Mouse (Mus musculus) forebrain, embryonic 13.5 days (tissue): ENCODE measurements around the gene Tnfrsf26. TPM values are rescaled to one million over a fixed set of nuclear protein-coding genes. Genes with fewer than 3 reads are reported as not detected.
"Not testable (repeated sequence)": the region's sequence is repeated elsewhere in the genome, so short reads cannot be mapped to it uniquely, and the experiment has no call there.

Experiments used
- ATAC-seq: fragments of 200-750 bp; cut with Nextera tagmentation; 2 replicates; pipeline ENCODE4 v1.8.0; 2017
- H3K27ac ChIP-seq: fragments of 300-500 bp; sonication (generic); 2 replicates; pipeline ENCODE4 v1.5.1; 2015; ENCODE audit warnings: inconsistent platforms, mild to moderate bottlenecking, moderate library complexity
- H3K27me3 ChIP-seq: fragments of 300-500 bp; sonication (generic); 2 replicates; pipeline ENCODE4 v1.6.1; 2015; ENCODE audit warnings: mild to moderate bottlenecking, inconsistent platforms
- H3K36me3 ChIP-seq: fragments of 300-500 bp; sonication (generic); 2 replicates; pipeline ENCODE4 v1.6.1; 2015; ENCODE audit warnings: mild to moderate bottlenecking, inconsistent platforms; ENCODE audit not compliant: poor library complexity, severe bottlenecking
- H3K4me1 ChIP-seq: fragments of 300-500 bp; sonication (generic); 2 replicates; pipeline ENCODE4 v1.6.1; 2015; ENCODE audit warnings: inconsistent platforms
- H3K4me2 ChIP-seq: fragments of 300-500 bp; sonication (generic); 2 replicates; pipeline ENCODE4 v1.6.1; 2015; ENCODE audit warnings: inconsistent platforms, mild to moderate bottlenecking, moderate library complexity
- H3K4me3 ChIP-seq: fragments of 300-500 bp; sonication (generic); 2 replicates; pipeline ENCODE4 v1.5.1; 2015; ENCODE audit warnings: mild to moderate bottlenecking, inconsistent platforms
- H3K9ac ChIP-seq: fragments of 300-500 bp; sonication (generic); 2 replicates; pipeline ENCODE4 v1.6.1; 2015; ENCODE audit warnings: mild to moderate bottlenecking, inconsistent platforms
- H3K9me3 ChIP-seq: fragments of 300-500 bp; sonication (generic); replicated peaks from 2 replicates; pipeline ENCODE4 v1.6.1; 2016; ENCODE audit warnings: inconsistent platforms
- WGBS: fragments of 180-500 bp; shearing (Covaris S2); methylation state at CpG from one replicate; pipeline ENCODE4 v1.1.7; 2015; 5-methylcytosine and 5-hydroxymethylcytosine counted together
- polyA plus RNA-seq: library from polyadenylated mRNA; unstranded; fragments of >200 nt; fragmentation: Nextera tagmentation; extraction: Ambion mirVana; gene quantifications from 2 replicates; pipeline ENCODE4 v1.2.1, GENCODE M21; 2015

Gene Tnfrsf26
- polyA plus RNA-seq: 0.05 and 0.14 TPM in 2 replicates

DNA sequence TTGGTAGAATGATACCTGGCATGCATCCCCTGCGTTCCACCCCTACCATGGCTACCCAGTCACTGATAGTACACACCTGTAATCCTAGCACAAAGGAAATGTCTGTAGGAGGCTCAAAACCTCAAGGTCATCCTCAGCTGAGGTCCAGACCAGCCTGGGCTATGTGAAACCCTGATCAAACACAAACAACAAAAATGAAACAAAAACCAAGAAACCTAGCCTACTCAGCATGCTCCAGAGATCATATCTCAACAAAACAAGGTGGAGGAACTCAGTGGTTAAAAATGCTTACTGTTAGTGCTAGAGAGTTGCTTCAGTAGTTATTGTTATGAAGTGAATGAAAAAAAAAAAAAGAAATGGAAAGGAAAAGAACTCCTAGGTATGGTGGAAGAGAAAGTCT, at the start of gene Tnfrsf26:
Tnfrsf26 (minus strand) TSS at position 183 of the 400 bp plus-strand sequence.
- no peak within 1 kb of the TSS for H3K9ac ChIP-seq
- 83% methylated on average over 1 of the region's 1 CpGs for WGBS
- ATAC-seq: no peak
- no peak within 1 kb of the TSS for H3K4me2 ChIP-seq
- no peak within 1 kb of the TSS for H3K4me3 ChIP-seq
- H3K4me1 ChIP-seq: no peaks in the 10 kb centered on the region
- H3K27ac ChIP-seq: no peak within 1 kb of the TSS
- H3K9me3 ChIP-seq: no peaks in the 10 kb centered on the region
- no peaks in the 10 kb centered on the region for H3K27me3 ChIP-seq
- no peaks in the 10 kb centered on the region for H3K36me3 ChIP-seq

DNA sequence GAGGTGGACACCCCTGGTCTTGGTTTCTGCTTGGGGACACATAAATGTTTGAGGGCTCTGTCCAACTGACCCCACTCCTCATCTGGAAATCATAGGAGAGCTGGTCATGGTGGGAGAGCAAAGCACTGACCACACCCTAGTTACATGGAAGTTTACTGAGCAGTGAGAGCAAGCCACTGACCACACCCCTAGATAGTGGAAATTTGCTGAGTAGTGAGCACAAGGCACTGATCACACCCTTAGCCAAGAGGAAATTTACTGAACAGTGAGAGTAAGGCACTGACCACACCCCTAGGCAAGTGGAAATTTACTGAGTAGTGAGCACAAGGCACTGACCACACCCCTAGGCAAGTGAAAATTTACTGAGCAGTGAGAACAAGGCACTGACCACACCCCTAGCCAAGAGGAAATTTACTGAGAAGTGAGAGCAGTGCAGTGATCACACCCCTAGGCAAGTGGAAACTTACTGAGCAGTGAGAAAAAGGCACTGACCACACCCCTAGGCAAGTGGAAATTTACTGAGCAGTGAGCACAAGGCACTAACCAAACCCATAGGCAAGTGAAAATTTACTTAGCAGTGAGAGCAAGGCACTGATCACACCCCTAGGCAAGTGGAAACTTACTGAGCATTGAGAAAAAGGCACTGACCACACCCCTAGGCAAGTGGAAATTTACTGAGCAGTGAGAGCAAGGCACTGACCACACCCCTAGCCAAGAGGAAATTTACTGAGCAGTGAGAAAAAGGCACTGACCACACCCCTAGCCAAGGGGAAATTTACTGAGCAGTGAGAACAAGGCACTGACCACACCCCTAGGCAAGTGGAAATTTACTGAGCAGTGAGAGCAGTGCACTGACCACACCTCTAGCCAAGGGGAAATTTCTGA, 38.1 kb upstream of the Tnfrsf26 start:
- Histone ChIP-seq H3K4me1 (no peaks in the 10 kb centered on the region), H3K27me3 (no peaks in the 10 kb centered on the region), H3K36me3 (no peaks in the 10 kb centered on the region), H3K4me2 (no peak overlapping the region), H3K9me3 (no peaks in the 10 kb centered on the region), H3K27ac (no peak overlapping the region), H3K4me3 (no peak overlapping the region), H3K9ac (no peak overlapping the region)
- ATAC-seq: no peak

DNA sequence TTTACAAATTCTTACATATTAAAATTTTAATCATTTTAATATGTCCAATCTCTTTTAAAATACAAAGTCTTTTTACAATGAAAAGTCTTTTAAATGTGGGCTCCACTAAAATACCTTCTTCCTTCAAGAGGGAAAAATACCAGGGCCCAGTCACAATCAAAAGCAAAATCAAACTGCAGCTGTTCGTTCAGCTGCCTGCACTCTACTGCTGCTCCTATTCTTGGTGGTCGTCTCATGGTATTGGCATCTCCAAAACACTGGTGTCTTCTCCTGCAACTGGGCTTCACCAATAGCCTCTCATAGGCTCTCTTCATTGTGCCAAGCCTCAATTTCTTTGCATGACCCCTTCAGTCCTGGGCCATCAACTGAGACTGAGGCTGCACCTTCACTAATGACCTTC, 34.9 kb upstream of the Tnfrsf26 start:
- H3K36me3 ChIP-seq: no peaks in the 10 kb centered on the region
- 86% methylated on average over 2 of the region's 2 CpGs for WGBS
- no peaks in the 10 kb centered on the region for H3K27me3 ChIP-seq
- no peak overlapping the region for H3K27ac ChIP-seq
- no peak overlapping the region for H3K9ac ChIP-seq
- no peak overlapping the region for H3K4me3 ChIP-seq
- H3K9me3 ChIP-seq: no peaks in the 10 kb centered on the region
- H3K4me2 ChIP-seq: no peak overlapping the region
- no peaks in the 10 kb centered on the region for H3K4me1 ChIP-seq
- no peak for ATAC-seq

DNA sequence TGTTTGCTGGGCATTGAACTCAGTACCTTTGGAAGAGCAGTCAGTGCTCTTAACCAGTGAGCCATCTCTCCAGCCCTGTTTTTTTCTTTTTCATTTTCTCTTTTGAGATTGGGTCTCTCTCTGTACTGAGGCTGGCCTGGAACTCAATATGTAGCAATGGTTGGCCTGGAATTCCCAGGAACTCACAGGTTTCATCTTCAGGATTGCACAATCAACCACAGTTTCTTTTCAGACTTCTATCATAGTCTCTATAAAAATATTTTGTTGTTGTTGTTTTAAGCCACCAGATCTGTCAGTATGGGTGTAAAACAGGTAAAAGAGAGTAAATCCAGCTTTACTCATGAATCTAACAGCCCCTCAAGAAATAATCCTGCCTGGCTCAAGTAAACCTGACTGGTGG, 32.3 kb upstream of the Tnfrsf26 start:
- no peak for ATAC-seq
- no peak overlapping the region for H3K4me2 ChIP-seq
- no peaks in the 10 kb centered on the region for H3K9me3 ChIP-seq
- no peaks in the 10 kb centered on the region for H3K36me3 ChIP-seq
- H3K4me3 ChIP-seq: no peak overlapping the region
- no peak overlapping the region for H3K27ac ChIP-seq
- H3K4me1 ChIP-seq: no peaks in the 10 kb centered on the region
- H3K27me3 ChIP-seq: no peaks in the 10 kb centered on the region
- H3K9ac ChIP-seq: no peak overlapping the region

DNA sequence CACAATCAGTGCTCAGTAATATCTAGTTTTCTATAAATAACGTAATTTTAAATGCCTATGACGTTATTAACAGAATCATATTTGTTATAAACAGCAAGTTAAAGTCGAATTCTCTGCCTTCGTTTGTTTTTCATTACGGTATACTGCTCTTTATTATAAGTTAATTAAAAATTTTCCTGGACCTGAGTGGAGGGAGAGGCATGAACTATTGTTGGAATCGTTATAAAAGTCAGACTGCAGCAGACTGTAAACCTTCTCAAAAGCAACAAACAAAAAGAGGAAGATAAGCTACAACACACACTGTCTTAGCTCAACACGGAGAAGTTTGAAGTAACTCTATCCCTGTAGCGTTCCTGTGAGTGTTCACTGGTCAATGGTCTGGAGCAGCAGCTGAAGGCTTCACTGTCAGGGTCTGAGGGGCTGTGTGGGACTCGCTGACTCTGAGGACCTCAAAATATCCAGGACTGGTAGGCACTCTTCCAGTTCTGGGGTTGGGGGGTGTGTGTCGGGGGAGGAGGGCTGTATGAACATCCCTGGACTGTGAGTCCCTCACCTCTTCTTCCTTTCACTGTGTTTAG, 21.3 kb upstream of the Tnfrsf26 start:
- not testable (repeated sequence) for H3K27ac ChIP-seq, H3K36me3 ChIP-seq, H3K9ac ChIP-seq, H3K4me1 ChIP-seq, H3K27me3 ChIP-seq, H3K9me3 ChIP-seq
- H3K4me3 ChIP-seq: peak overlapping the region; percentile 71
- peak overlapping the region; percentile 87 for H3K4me2 ChIP-seq
- peak; percentile 48; the same call in 1 of the 2 replicates for ATAC-seq
- WGBS: 48% methylated on average over 10 of the region's 10 CpGs

DNA sequence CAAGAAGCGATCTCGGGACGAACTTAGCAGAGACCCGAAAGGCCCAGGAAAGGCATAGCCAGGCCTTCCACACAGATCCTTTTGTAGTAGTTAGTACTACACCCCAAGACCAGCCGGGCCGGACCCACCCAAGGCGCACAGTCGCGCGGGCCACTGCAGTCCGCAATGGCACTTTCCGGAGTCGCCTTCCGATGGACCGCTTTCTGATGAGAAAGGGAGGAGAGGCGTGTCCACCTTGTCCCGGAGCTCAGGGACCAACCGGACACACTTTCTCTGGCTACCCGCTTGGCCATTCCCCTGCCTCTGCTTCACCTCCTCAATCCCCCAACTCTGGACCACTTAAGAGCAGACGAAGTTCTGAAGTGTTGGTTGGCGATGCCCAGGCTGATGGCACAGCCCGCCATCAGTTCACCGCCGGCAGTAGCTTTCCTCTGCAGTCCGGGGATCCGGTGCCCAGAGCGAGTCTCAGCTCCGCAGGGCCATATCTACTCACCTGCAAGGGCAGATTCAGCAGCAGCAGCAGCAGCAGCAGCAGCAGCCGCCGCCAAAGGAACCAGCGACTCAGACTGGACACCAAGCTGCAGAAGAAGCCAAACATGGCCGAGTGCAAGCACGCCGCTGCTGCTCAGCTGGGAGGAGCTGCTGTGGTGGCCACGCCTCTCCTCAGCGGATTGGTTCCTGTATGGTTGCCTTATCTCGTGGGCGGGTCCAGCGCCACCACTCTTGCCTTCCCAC, 20.7 kb upstream of the Tnfrsf26 start, which contains the start of gene Tnfrsf22:
Tnfrsf22 (minus strand) TSS at position 628 of the 735 bp plus-strand sequence.
- Histone ChIP-seq H3K4me2 (peak within 1 kb of the TSS; percentile 87), H3K9ac (peak within 1 kb of the TSS; percentile 79), H3K4me1 (no peaks in the 10 kb centered on the region), H3K9me3 (peaks cover 5% of the 10 kb centered on the region; the same call in 1 of the 2 replicates), H3K36me3 (no peaks in the 10 kb centered on the region), H3K4me3 (peak within 1 kb of the TSS; percentile 71), H3K27ac (no peak within 1 kb of the TSS), H3K27me3 (no peaks in the 10 kb centered on the region)
- peak; percentile 99 for ATAC-seq
- 2% methylated on average over 39 of the region's 39 CpGs for WGBS

DNA sequence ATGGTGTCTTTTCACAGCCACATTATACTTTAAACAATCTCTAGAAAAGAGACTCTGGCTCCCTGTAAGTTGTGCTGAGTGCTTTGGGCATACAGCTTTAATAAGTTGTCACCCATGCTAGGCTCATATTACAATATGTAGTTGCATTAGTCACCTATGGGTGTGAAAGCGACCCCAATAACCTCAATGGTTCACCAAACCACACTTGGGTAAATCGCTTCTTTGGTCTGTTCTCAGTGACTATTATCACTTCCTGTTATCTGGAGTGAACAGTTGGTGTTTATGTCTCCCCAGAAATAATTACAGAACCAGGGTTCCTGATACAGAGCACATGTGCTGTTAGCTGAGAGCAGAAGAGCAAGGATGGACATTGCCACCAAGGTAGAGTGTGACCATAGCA, 15.4 kb upstream of the Tnfrsf26 start:
- H3K4me3 ChIP-seq, ATAC-seq: not testable (repeated sequence)
- WGBS: 87% methylated on average over 2 of the region's 2 CpGs

DNA sequence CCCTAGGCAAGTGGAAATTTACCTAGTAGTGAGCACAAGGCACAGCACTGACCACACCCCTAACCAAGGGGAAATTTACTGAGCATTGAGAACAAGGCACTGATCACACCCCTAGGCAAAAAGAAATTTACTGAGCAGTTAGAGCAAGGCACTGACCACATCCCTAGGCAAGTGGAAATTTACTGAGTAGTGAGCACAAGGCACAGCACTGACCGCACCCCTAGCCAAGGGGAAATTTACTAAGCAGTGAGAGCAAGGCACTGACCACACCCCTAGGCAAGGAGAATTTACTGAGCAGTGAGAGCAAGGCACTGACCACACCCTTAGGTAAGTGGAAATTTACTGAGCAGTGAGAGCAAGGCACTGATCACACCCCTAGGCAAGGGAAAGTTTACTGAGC, 8.2 kb upstream of the Tnfrsf26 start:
- Histone ChIP-seq H3K4me1 (no peaks in the 10 kb centered on the region), H3K9ac (no peak overlapping the region), H3K27ac (no peak overlapping the region), H3K4me3 (no peak overlapping the region), H3K4me2 (no peak overlapping the region), H3K27me3 (no peaks in the 10 kb centered on the region), H3K9me3 (no peaks in the 10 kb centered on the region), H3K36me3 (no peaks in the 10 kb centered on the region)
- no peak for ATAC-seq
- 91% methylated on average over 1 of the region's 1 CpGs for WGBS

More for the DNA sequence above, 15.4 kb upstream of the Tnfrsf26 start:
- not testable (repeated sequence) for H3K27me3 ChIP-seq, H3K4me1 ChIP-seq, H3K9ac ChIP-seq, H3K9me3 ChIP-seq, H3K27ac ChIP-seq, H3K36me3 ChIP-seq, H3K4me2 ChIP-seq

DNA sequence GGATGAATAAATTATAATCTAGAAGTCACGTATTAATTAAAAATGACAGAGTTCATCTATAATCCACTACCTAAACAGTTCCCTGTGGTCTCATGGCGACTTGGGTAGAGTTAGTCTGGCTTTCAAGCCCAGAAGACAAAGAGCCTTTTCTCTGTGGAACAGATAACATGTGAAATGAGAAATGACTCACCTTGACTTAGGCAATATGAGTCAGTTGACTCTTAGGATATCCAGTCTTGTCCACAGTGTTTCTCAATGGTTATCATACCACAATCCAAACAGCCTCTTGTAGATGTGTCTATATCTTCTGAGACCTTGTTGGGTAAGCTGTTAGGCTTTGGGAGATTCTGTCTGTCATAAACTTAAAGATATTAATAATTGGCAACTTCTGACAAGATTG, 3.0 kb upstream of the Tnfrsf26 start:
- Histone ChIP-seq H3K27ac (no peak overlapping the region), H3K4me2 (no peak overlapping the region), H3K9ac (no peak overlapping the region), H3K36me3 (no peaks in the 10 kb centered on the region), H3K4me3 (no peak overlapping the region), H3K9me3 (no peaks in the 10 kb centered on the region), H3K4me1 (no peaks in the 10 kb centered on the region), H3K27me3 (no peaks in the 10 kb centered on the region)
- no peak for ATAC-seq
- 79% methylated on average over 2 of the region's 2 CpGs for WGBS

DNA sequence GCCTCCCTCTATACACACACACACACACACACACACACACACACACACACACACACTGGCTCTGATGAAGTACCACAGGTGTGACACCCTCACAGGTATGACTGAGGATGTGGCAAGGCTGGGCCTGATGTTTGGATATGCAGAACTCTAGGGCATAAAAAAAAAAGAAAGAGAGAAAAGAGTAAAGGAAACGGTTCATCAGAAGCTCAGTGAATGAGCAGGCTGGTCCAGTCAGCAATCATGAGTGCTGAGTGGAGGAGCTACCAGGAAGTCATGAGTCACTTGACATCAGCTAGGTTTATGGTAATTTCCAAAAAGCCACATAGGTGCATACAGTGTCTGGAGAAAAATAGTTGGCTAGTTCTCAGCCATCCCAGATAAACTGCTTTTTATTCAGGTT, 979 bp upstream of the Tnfrsf26 start:
- Histone ChIP-seq H3K4me2 (no peak overlapping the region), H3K4me3 (no peak overlapping the region), H3K9me3 (no peaks in the 10 kb centered on the region), H3K27ac (no peak overlapping the region), H3K9ac (no peak overlapping the region), H3K4me1 (no peaks in the 10 kb centered on the region), H3K27me3 (no peaks in the 10 kb centered on the region), H3K36me3 (no peaks in the 10 kb centered on the region)
- WGBS: 83% methylated on average over 1 of the region's 1 CpGs
- no peak for ATAC-seq

DNA sequence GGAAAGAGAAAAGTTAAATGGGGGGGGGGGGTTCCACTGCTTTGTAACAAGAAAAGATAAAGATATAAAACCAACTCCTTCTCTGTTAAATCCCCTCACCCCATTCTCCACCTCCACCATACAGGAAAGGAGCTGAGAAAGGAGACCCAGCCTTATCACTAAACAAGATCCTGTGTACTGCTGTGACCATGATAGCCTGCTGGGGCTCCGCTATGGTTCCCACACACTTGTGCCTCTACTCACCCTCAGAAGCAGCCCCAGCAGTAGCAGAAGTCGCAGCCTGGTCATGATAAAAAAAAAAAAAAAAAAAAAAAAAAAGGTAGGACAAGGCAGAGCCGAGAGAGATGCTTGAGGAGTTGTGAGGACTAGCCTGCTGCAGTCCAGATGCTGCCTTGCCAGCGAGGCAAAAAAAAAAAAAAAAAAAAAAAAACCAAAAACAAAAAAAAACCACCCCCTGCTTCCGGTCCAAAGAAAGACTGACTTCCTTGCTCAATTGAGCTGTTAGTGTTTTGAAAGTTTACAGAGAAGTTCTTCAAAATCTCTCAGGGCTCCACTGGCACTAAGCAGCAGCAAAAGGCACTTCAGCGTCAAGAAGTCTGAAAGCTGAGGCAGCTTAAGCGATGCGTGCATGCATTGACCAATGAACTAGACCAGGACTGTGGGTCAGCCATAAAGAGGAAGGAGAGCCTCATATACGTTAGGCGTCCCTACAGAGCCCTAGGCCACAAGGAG, 801 bp downstream of the Tnfrsf26 start:
- Histone ChIP-seq H3K27me3 (no peaks in the 10 kb centered on the region), H3K9ac (no peak overlapping the region), H3K9me3 (no peaks in the 10 kb centered on the region), H3K4me2 (no peak overlapping the region), H3K36me3 (no peaks in the 10 kb centered on the region), H3K27ac (no peak overlapping the region), H3K4me3 (no peak overlapping the region), H3K4me1 (no peaks in the 10 kb centered on the region)
- WGBS: 58% methylated on average over 10 of the region's 10 CpGs
- ATAC-seq: no peak

DNA sequence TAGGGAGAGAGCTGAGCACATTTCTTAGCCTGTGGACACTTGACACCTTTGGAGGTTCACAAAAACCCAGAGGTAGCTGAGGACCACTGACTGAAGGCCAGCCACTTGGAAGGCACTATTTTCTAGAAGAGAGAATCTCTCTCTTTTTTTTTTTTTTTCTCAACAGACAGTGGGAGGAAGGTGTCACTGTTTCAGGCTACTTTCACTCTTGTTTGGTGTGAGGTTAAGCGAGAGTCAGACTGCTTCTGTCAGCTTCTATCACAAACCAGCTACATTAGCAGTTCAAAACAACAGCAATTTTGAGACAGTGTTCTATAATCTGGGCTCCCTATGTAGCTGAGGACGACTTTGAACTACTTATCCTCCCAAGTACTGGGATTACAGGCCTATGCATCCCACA, 2.3 kb downstream of the Tnfrsf26 start:
- no peaks in the 10 kb centered on the region for H3K36me3 ChIP-seq
- no peaks in the 10 kb centered on the region for H3K9me3 ChIP-seq
- no peak overlapping the region for H3K27ac ChIP-seq
- 63% methylated on average over 2 of the region's 2 CpGs for WGBS
- H3K4me3 ChIP-seq: no peak overlapping the region
- H3K4me2 ChIP-seq: no peak overlapping the region
- no peak for ATAC-seq
- H3K9ac ChIP-seq: no peak overlapping the region
- H3K4me1 ChIP-seq: no peaks in the 10 kb centered on the region
- no peaks in the 10 kb centered on the region for H3K27me3 ChIP-seq
